Mouse (Mus musculus): ENCODE data around the gene Trim27. TPM values are rescaled to one million over a fixed set of nuclear protein-coding genes. Genes with fewer than 3 reads are reported as not detected.

The Trim27 gene
- polyA plus RNA-seq, 1 experiment from 2014 or later: 148 TPM

DNA sequence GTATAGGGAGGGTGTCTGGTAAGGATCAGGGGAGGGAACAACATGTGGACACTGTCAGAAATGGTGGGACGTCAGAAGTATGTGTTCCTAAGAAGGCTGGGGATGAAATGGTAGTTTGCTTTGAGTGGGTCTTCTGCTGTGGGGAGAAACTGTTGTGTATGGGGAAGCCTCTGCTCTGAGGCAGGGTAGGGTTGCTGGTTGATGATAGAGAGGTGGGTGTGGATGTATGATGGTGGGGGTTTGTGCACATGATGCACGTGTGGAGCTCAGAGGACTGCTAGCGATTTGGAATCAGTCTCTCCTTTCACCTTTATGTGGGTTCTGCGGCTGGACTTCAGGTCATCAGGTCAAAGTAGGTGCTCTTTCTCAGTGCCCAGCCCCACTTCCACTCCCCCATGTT lies 6.3 kb downstream of the Trim27 start:
- Histone ChIP-seq H3K27ac (replicated peaks; ENCODE audit: low read depth, low read length) (no peak overlapping the region), H3K4me3 (ENCODE audit: low read depth, low read length) (no peak overlapping the region), H3K4me2 (ENCODE audit: low read depth, low read length) (no peak overlapping the region), H3K9me3 (replicated peaks; ENCODE audit: control insufficient read depth, low read length) (no peaks in the 10 kb centered on the region), H3K36me3 (replicated peaks; ENCODE audit: control insufficient read depth, insufficient read depth, low read depth, low read length) (peaks cover 28% of the 10 kb centered on the region), H3K27me3 (ENCODE audit: control insufficient read depth, insufficient read depth, low read length) (no peaks in the 10 kb centered on the region), H3K9ac (replicated peaks; ENCODE audit: low read length) (no peak overlapping the region), H3K4me1 (ENCODE audit: control insufficient read depth, insufficient read depth, low read length) (peaks cover 4% of the 10 kb centered on the region; the same call in 1 of the 2 replicates)
- WGBS: 77% methylated on average over 4 of the region's 4 CpGs
- no peak for ATAC-seq (replicated peaks; ENCODE audit: insufficient number of reproducible peaks, low FRiP score, low TSS enrichment, low read depth)
- DNase-seq (ENCODE audit: low spot score): no peak

DNA sequence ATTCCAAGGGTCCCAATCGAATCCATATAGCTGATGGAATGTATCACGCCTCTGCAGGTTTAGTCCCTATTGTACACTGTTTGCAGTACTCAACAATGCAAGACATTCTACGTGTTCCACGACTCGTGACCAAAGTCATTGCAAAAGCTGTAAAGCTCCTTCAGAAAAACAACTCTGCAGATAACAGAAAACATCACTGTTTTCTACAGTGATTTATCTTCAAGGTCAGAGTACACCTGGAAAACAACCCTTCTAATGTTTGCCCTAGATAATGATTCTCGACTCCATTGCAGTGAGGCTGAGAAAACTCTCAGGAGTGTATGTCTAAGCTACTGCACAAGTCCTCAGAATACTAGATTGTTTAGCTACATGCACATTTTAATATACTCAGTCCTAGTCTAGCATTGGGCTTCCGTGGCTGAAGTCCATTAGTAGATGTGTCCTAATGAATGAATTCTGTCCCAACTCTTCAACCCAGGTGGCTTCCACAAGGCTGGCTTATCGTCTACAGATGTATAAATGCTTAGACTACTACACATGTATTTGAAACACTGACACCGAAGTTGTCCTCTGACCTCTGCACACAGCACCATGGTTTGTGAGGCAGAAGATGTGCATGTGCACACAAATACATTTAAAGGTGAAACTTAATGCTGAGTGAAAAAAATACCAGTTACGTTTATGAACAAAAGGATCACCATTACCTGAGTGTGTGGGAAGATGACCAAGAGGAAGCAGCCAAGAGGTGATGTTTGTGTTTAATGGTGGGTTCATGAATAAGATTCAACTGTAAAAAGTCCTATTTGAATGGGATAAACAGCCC lies 16.4 kb downstream of the Trim27 start:
- DNase-seq (ENCODE audit: low spot score) (no peak), ATAC-seq (replicated peaks; ENCODE audit: insufficient number of reproducible peaks, low FRiP score, low TSS enrichment, low read depth) (no peak)
- Histone ChIP-seq H3K4me2 (ENCODE audit: low read depth, low read length) (no peak overlapping the region), H3K9me3 (replicated peaks; ENCODE audit: control insufficient read depth, low read length) (no peaks in the 10 kb centered on the region), H3K4me1 (ENCODE audit: control insufficient read depth, insufficient read depth, low read length) (no peaks in the 10 kb centered on the region), H3K27ac (replicated peaks; ENCODE audit: low read depth, low read length) (no peak overlapping the region), H3K27me3 (ENCODE audit: control insufficient read depth, insufficient read depth, low read length) (no peaks in the 10 kb centered on the region), H3K36me3 (replicated peaks; ENCODE audit: control insufficient read depth, insufficient read depth, low read depth, low read length) (peaks cover 12% of the 10 kb centered on the region), H3K4me3 (ENCODE audit: low read depth, low read length) (no peak overlapping the region), H3K9ac (replicated peaks; ENCODE audit: low read length) (no peak overlapping the region)
- WGBS: 87% methylated on average over 10 of the region's 10 CpGs

DNA sequence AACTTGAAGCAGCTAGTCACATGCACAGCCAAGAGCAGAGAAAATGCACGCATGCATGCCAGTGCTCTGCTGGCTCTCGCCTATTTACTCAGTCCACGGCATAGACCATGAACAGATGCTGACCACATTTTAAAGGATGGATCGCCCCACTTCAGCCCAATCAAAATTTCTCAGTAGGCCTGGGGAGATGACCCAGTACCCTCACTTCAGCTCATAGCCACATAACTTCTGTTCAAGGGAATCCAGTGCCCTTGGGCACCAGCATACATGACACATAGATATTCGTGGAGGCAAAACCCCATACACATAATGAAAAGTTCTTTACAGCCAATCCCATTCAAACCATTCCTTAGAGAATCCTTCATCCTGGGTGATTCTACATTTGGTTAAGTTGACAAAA lies 18.5 kb downstream of the Trim27 start:
- Histone ChIP-seq H3K4me2 (ENCODE audit: low read depth, low read length) (no peak overlapping the region), H3K9ac (replicated peaks; ENCODE audit: low read length) (no peak overlapping the region), H3K36me3 (replicated peaks; ENCODE audit: control insufficient read depth, insufficient read depth, low read depth, low read length) (peaks cover 5% of the 10 kb centered on the region; the same call in 1 of the 2 replicates), H3K27me3 (ENCODE audit: control insufficient read depth, insufficient read depth, low read length) (no peaks in the 10 kb centered on the region), H3K27ac (replicated peaks; ENCODE audit: low read depth, low read length) (no peak overlapping the region), H3K4me1 (ENCODE audit: control insufficient read depth, insufficient read depth, low read length) (no peaks in the 10 kb centered on the region), H3K9me3 (replicated peaks; ENCODE audit: control insufficient read depth, low read length) (no peaks in the 10 kb centered on the region), H3K4me3 (ENCODE audit: low read depth, low read length) (no peak overlapping the region)
- DNase-seq (ENCODE audit: low spot score) (no peak), ATAC-seq (replicated peaks; ENCODE audit: insufficient number of reproducible peaks, low FRiP score, low TSS enrichment, low read depth) (no peak)
- WGBS: 79% methylated on average over 5 of the region's 5 CpGs

DNA sequence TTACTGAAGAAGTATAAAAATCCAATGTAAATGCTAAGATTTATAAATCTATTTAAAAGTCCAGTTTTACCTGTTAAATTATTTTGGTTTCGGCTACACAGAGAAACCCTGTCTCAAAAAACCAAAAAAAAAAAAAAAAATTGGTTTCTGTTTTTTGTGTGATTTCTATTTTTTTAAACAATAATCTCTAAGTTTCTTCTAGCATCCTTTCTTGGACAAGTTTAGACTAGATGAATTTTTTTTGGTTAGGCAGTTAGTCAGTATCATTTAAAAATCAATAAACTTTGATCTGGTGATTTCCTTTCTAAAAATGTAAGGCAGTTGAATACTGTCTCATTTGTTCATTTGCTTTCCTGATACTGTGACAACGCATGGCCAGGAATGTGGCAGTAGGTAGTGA lies 19.1 kb downstream of the Trim27 start:
- H3K9me3 ChIP-seq (replicated peaks; ENCODE audit: control insufficient read depth, low read length): no peaks in the 10 kb centered on the region
- no peak overlapping the region for H3K4me3 ChIP-seq (ENCODE audit: low read depth, low read length)
- no peaks in the 10 kb centered on the region for H3K4me1 ChIP-seq (ENCODE audit: control insufficient read depth, insufficient read depth, low read length)
- H3K4me2 ChIP-seq (ENCODE audit: low read depth, low read length): no peak overlapping the region
- ATAC-seq (replicated peaks; ENCODE audit: insufficient number of reproducible peaks, low FRiP score, low TSS enrichment, low read depth) (no peak), DNase-seq (ENCODE audit: low spot score) (no peak)
- H3K9ac ChIP-seq (replicated peaks; ENCODE audit: low read length): no peak overlapping the region
- H3K36me3 ChIP-seq (replicated peaks; ENCODE audit: control insufficient read depth, insufficient read depth, low read depth, low read length): 0 out of 2 replicates have a peak, but pooled peaks cover under 1% of the 10 kb centered on the region
- 71% methylated on average over 2 of the region's 2 CpGs for WGBS
- H3K27me3 ChIP-seq (ENCODE audit: control insufficient read depth, insufficient read depth, low read length): no peaks in the 10 kb centered on the region
- H3K27ac ChIP-seq (replicated peaks; ENCODE audit: low read depth, low read length): no peak overlapping the region

DNA sequence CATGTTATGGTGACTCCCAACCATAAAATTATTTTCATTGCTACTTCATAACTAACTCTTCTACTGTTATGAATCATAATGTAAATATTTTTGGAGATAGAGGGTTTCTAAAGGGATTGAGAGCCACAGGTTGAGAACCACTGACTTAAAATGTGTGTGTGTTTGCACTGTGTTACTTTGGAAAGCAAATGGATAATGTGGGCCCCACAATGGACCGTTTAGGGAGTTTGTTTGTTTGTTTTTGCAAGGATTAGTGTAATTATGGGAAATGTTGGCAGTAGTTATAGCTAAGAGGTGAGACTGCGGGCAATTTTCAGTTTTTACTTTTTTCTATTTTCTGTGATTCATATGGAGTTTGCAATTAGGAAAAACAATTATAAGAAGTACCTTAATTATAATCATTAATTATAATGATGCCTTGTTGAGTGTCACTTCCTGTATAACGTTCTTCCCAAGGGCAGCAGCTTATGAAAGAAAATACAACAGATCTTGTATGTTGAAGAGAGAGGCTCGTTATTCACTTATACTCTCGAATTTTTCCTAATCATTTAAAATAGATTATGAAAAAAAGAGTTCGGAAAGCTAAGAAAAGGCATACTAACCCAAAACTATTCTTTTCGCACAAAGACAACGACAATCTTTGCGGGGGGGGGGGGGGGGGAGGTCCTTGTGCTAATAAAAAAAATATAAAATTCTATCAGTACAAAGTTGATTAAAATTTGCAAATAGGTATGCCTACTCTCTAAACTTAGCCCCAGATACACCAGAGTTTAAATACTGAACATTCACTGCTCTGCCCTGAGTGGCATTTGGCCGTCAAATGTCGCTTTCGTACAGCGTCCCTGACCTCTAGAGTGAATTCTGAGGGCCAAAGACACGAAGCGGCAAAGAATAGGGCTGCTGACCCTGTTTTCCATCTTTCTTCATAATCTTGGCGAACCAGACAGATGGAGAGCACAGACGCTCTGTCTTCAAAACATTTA lies 20.1 kb downstream of the Trim27 start:
- Histone ChIP-seq H3K4me3 (ENCODE audit: low read depth, low read length) (peak overlapping the region; percentile 67), H3K27ac (replicated peaks; ENCODE audit: low read depth, low read length) (no peak overlapping the region), H3K36me3 (replicated peaks; ENCODE audit: control insufficient read depth, insufficient read depth, low read depth, low read length) (no peaks in the 10 kb centered on the region), H3K4me2 (ENCODE audit: low read depth, low read length) (peak overlapping the region; percentile 32), H3K4me1 (ENCODE audit: control insufficient read depth, insufficient read depth, low read length) (no peaks in the 10 kb centered on the region), H3K9me3 (replicated peaks; ENCODE audit: control insufficient read depth, low read length) (no peaks in the 10 kb centered on the region), H3K9ac (replicated peaks; ENCODE audit: low read length) (peak overlapping the region; percentile 50; the same call in 1 of the 2 replicates), H3K27me3 (ENCODE audit: control insufficient read depth, insufficient read depth, low read length) (no peaks in the 10 kb centered on the region)
- DNase-seq (ENCODE audit: low spot score): no peak
- 0 out of 2 replicates have a peak, but pooled peaks have one; percentile 47 for ATAC-seq (replicated peaks; ENCODE audit: insufficient number of reproducible peaks, low FRiP score, low TSS enrichment, low read depth)
- 3% methylated on average over 17 of the region's 17 CpGs for WGBS

DNA sequence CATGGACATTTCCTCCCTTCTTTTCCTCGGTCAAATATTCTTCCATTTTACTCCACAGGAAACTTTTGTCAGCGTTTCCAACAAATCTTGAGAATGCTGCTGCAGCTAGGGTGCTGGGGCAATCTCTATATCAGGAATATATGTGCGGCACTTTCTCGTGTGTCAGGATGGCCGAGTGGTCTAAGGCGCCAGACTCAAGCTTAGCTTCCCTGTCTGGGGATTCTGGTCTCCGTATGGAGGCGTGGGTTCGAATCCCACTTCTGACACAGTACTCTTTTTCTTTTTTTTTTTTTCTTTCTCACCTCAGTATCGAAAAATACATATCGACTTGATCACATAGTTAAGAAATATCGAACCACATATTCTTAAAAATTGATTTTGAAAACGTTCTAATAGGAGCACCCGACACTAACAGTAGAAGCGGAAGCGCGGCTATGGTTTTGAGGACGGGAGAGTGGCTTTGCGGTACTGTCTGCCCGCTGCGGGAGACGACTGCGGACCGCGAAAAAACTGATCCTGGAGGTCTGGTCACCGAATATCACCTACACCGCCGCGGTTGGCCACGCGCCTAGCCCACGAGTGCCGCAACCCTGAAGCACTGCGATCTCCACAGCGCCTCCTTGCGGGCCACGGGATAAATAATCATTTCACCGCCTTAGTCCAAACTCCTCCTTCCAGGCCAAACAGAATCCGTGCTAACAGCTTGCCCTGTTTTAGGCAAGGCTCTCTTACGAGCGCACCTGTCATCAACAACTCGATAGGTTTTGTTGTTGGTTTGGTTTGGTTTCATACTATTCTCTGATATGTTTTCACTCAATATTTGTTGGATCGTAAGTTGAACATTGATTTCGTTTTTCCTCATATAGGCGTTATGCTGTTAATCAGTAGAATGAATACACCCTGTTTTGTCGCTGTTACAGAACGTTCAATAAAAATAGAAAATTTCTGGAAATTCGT lies 21.1 kb downstream of the Trim27 start:
- H3K4me3 ChIP-seq (ENCODE audit: low read depth, low read length): peak overlapping the region; percentile 67
- ATAC-seq (replicated peaks; ENCODE audit: insufficient number of reproducible peaks, low FRiP score, low TSS enrichment, low read depth) (peak; percentile 91), DNase-seq (ENCODE audit: low spot score) (peak; percentile 96)
- no peaks in the 10 kb centered on the region for H3K4me1 ChIP-seq (ENCODE audit: control insufficient read depth, insufficient read depth, low read length)
- WGBS: 5% methylated on average over 48 of the region's 48 CpGs
- H3K9me3 ChIP-seq (replicated peaks; ENCODE audit: control insufficient read depth, low read length): no peaks in the 10 kb centered on the region
- H3K27ac ChIP-seq (replicated peaks; ENCODE audit: low read depth, low read length): 0 out of 2 replicates have a peak overlapping the region, but pooled peaks have one; percentile 28
- H3K36me3 ChIP-seq (replicated peaks; ENCODE audit: control insufficient read depth, insufficient read depth, low read depth, low read length): no peaks in the 10 kb centered on the region
- H3K4me2 ChIP-seq (ENCODE audit: low read depth, low read length): peak overlapping the region; percentile 32
- peak overlapping the region; percentile 63 for H3K9ac ChIP-seq (replicated peaks; ENCODE audit: low read length)
- no peaks in the 10 kb centered on the region for H3K27me3 ChIP-seq (ENCODE audit: control insufficient read depth, insufficient read depth, low read length)

DNA sequence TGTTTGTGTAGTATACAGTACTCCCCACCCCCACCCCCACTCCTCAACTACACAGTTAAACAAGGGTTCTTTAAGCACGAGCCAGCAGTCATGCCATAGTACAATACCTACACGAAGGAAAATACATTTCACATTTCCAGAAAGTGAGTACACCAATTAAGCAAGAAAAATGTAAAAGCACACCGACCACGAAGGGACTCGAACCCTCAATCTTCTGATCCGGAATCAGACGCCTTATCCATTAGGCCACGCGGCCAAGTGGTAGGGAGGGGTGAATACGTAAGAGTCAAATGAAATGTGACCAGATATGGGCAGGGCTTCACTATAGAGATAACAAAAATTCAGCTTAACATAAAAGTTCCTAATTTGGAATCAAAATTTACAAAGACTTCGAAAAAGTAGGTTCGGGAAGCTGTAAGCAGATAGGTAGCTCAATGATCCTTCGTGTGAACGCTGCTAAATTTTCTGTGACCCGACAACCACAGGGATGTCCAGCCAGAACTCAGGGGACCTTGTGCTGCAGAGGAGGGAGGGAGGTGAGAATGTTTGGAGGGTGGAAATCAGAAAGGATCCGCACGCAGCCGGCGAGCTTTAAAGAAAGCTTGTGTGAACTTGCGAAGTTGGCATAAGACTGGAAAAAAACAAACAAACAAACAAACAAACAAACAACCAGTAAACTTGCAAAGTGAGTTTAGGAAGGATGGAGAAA lies 36.2 kb downstream of the Trim27 start:
- ATAC-seq (replicated peaks; ENCODE audit: insufficient number of reproducible peaks, low FRiP score, low TSS enrichment, low read depth) (no peak; the same call in 1 of the 2 replicates), DNase-seq (ENCODE audit: low spot score) (peak; percentile 84)
- peak overlapping the region; percentile 32 for H3K4me3 ChIP-seq (ENCODE audit: low read depth, low read length)
- H3K4me2 ChIP-seq (ENCODE audit: low read depth, low read length): peak overlapping the region; percentile 36
- H3K9ac ChIP-seq (replicated peaks; ENCODE audit: low read length): 0 out of 2 replicates have a peak overlapping the region, but pooled peaks have one; percentile 18
- no peaks in the 10 kb centered on the region for H3K36me3 ChIP-seq (replicated peaks; ENCODE audit: control insufficient read depth, insufficient read depth, low read depth, low read length)
- WGBS: 1% methylated on average over 20 of the region's 20 CpGs
- H3K4me1 ChIP-seq (ENCODE audit: control insufficient read depth, insufficient read depth, low read length): no peaks in the 10 kb centered on the region
- no peak overlapping the region for H3K27ac ChIP-seq (replicated peaks; ENCODE audit: low read depth, low read length)
- no peaks in the 10 kb centered on the region; the same call in 1 of the 2 replicates for H3K9me3 ChIP-seq (replicated peaks; ENCODE audit: control insufficient read depth, low read length)
- H3K27me3 ChIP-seq (ENCODE audit: control insufficient read depth, insufficient read depth, low read length): no peaks in the 10 kb centered on the region
